Mouse (Mus musculus): Measurements from ENCODE around the gene As3mt. TPM values are rescaled to one million over a fixed set of nuclear protein-coding genes. Genes with fewer than 3 reads are reported as not detected.
"Not testable (repeated sequence)": the region's sequence is repeated elsewhere in the genome, so short reads cannot be mapped to it uniquely, and the experiment has no call there.

The As3mt gene
- total RNA-seq, 4 experiments from 2014 or later, result 111 to 133 (median 121) TPM

DNA sequence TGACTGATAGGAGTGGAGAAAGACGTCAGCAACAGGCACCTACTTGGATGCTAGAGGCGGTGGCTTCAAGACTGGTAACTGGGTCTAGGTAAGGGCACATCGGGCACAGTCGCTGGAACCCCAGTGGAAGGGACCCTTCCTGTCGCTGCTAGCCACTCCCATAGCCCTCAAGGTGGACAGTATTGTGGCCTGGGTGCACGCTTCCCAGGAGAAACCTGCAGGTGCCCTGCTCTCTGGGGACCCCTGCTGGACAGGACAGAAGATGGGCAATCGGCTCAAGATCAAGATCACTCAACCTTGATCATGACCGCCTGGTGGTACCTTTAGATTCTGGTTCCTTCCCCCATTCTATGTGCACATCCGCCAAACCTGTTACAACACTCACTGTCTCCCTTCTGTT lies 47.8 kb downstream of the As3mt start:
- no peak for DNase-seq

DNA sequence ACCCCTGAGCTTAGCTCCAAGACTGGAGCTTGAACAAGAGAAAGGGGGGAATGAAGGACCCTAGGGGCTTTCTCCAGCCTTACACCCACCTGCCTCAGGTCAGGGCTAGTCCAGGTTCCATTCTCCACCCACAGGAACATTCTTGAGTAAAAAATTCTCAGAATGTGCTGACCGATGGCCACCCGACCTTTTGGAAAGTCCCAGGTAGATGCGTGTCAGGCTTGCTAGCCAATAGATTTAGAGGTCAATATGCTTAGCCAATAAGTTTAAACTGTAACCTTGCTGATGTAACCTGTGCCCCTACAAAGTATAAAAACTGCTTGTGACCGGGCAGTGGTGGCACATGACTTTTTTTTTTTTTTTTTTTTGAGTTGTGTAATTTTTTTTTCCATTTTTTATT lies 49.0 kb downstream of the As3mt start:
- no peak for DNase-seq

DNA sequence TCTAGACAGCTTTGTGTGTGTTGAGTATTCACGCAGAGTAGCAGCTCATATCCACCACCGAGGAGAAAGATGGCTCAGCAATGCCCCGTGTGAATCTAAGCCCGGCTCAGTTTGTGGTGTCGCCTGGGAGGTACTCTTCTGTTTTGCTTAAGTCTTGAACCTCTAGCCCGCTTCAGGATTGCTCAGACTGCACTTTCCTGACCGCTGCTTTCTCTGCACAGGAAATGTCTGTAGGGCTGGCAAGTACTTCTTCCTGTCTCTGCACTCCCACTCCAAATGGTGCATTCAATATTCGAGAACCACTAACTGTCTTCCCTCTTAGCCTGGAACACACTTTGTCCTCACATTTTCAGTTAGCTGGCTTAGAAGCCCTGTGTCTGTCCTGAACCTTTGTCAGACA lies 51.8 kb downstream of the As3mt start:
- DNase-seq, result no peak

DNA sequence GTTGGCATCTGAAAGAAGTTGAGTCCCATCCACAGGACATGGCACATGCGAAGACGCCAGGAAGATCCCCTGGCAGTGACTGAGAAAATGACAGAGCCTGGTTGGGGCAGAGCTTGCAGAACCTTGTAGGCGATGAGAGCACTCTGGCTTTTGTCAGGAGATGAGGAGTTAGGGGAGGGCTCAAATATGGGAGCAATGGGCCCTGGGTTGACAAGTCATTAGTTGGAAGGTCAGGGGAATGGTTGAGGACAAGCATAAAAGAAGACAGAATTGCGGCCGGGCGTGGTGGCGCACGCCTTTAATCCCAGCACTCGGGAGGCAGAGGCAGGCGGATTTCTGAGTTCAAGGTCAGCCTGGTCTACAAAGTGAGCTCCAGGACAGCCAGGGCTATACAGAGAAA lies 52.7 kb downstream of the As3mt start:
- DNase-seq, result not testable (repeated sequence)

DNA sequence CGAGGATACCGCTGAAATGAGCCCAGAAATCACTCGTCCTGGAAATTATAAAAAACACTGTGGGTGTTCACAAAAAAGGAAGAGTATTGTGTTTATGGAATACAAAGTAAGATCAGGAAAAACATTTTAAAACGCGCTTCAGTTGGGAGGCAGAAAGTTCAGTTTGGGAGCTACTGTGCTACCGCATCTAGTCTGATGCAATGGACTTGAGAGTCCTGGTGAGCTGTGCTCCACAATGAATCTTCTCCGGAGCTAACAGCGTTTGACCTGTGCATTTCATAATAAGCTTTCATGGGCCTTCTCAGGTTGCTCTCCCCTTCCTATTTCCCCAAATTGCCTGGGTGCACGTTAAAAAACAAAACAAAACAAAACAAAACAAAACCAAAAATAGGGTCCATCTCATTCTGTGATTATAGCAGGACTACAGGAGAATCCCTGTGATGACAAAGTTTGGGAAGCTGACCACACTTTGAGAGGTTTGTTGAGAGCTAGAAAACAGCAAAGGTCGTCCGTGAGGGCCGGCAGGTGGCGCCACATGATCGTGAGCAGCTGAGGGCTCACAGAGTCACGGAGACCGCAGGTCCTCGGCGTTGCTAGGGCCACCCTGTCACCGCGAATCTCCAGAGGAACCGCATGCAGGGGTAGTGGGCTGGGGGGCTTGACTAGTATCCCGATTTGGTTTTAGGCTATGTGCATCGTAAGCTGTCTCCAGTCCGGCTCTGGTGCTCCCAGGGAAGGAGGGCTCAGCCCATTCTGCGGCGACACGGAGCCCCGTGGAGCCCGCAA lies 53.3 kb downstream of the As3mt start:
- peak; percentile 81 for DNase-seq

DNA sequence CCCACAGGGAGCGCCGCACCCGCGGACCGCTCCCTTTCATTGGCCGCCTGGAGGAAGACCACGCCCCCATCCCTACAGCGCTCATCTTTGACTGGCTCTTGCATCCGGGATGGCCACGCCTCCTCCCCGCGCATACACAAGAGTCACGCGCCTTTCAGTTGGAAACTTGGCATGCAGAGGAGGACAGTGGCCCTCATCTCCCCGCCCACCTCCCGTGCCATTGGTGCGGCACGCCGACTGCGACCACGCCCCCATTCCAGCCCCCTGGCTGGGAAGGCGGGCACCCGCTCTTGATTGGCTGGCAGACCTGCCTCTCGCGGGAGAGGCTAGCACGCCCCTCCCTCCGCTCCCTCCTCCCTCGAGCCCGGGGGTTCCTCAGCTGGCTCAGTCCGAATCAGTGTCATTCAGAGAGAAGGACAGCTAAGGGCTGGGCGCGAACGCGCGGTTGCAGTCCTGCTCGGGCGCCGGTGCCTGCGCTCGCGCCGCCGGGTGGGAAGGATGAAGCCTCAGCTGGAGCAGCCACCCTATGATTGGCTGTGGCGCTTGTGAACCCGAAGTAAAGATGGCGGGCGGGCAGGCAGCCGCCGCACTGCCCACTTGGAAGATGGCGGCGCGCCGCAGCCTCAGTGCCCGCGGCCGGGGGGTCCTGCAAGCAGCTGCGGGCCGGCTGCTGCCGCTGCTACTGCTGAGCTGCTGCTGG lies 54.1 kb downstream of the As3mt start, which contains the start of gene Cnnm2:
Cnnm2 (plus strand) TSS at position 350 of the 700 bp plus-strand sequence.
- DNase-seq, result peak; percentile 100

DNA sequence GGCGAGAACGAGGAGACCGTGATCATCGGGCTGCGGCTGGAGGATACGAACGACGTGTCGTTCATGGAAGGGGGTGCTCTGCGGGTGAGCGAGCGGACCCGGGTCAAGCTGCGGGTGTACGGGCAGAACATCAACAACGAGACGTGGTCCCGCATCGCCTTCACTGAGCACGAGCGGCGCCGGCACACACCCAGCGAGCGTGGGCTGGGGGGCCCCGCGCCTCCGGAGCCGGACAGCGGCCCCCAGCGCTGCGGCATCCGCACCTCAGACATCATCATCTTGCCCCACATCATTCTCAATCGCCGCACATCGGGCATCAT lies 54.7 kb downstream of the As3mt start:
- DNase-seq, result no peak

DNA sequence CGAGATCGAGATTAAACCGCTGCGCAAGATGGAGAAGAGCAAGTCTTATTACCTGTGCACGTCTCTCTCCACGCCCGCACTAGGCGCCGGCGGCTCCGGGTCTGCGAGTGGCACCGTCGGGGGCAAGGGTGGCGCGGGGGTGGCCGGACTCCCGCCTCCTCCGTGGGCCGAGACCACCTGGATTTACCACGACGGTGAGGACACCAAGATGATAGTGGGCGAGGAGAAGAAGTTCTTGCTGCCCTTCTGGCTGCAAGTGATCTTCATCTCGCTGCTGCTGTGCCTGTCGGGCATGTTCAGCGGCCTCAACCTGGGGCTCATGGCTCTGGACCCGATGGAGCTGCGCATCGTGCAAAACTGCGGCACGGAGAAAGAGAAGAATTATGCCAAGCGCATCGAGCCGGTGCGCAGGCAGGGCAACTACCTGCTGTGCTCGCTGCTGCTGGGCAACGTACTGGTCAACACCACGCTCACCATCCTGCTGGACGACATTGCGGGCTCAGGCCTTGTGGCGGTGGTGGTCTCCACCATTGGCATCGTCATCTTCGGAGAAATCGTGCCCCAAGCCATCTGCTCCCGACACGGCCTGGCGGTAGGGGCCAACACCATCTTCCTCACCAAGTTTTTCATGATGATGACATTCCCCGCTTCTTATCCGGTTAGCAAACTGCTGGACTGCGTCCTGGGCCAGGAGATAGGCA lies 55.2 kb downstream of the As3mt start:
- peak; percentile 35 for DNase-seq

DNA sequence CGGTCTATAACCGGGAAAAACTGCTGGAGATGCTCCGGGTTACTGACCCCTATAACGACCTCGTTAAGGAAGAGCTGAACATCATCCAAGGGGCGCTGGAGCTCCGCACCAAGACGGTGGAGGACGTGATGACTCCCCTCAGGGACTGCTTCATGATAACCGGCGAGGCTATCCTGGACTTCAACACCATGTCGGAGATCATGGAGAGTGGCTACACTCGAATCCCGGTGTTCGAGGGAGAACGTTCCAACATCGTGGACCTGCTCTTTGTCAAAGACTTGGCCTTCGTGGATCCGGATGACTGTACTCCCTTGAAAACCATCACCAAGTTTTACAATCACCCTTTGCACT lies 55.7 kb downstream of the As3mt start:
- no peak for DNase-seq

DNA sequence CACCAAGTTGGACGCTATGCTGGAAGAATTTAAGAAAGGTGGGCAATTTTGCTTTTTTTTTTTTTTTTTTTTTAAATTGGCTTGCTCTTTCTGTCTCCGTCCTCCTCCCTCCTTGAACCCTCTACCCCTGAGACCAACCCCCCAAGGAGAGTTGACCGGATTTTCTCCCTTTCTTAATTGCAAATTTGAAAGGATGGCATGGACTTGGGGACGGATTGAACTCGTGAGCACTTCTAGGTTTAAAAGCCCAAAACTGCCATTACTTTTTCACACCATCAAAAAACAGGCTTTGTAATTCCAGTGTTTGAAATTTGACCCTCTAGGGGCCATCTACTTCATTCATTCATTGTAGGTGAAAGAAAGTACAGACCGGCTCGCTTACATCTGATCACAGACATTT lies 56.1 kb downstream of the As3mt start:
- no peak for DNase-seq

DNA sequence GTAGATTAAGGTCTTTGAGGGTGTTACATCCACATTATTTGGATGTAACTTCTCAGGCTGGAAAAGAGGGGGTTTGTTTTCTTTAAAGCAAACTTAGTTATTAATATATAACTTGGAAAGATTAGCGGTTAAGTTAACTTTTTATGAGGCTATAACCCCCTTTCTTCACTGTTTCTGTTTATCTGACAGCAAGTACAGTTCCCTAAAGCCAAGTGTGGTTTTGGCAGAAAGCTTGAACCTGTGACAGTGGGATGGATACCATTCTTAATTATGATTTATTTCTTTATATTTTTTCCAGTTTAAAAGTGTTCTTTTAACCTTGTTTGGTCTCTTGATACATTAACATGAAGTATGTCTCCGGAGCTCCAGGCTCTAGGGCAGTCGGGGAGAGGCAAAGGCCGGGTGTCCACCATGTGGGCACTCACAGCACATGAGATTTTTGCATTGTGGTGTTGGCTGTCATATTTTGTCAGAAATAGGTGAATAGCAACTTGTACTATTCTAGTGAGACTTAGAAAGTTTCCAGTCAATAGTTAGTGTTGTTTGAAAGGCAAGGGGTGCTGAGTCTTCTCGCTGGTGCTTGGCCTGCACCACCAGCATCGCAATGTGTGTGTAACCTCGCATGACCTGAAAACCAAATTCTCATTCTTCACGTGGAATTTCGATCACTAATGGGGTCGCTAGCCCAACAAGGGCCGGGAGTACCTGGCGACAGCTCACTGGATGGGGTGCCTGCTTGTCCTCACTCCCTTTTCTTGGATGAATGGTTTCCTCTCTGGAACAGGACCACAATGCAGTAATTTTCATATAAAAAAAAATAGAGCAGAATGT lies 56.9 kb downstream of the As3mt start:
- DNase-seq, result no peak

DNA sequence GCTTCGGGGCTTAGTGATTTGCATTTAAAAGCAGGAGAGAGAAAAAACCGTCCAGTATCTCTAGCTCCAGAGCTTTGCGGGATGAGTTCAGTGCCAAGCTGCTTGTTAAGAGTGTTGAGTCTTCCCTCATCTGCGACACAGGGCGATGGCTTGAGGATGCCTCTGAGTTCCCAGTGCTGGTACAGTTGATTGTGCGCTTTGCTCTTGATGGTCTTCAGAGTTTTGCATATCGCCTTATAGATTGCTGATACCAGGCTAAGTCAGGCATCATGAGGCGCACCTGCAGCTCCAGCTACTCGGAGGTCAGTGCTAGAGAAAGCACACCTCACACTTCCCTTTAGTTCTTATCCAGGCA lies 57.5 kb downstream of the As3mt start:
- DNase-seq, result no peak

DNA sequence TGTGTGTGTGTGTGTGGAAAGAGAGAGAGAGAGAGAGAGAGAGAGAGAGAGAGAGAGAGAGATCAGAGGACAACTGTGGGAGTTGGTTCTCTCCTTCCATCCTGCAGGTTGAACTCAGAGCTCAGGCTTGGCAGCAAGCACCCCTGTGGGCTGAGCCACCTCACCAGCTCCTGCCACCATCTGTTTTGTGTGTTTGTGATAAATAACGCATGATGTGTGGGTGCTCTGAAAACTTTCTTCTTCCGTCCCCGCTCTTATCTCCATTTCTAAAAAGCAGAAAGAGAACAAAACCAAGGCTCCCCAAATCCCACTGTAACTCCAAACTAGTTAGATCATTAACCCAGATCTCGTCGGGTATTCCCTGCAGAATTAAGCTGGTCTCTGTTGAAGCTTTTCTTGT lies 58.9 kb downstream of the As3mt start:
- no peak for DNase-seq

DNA sequence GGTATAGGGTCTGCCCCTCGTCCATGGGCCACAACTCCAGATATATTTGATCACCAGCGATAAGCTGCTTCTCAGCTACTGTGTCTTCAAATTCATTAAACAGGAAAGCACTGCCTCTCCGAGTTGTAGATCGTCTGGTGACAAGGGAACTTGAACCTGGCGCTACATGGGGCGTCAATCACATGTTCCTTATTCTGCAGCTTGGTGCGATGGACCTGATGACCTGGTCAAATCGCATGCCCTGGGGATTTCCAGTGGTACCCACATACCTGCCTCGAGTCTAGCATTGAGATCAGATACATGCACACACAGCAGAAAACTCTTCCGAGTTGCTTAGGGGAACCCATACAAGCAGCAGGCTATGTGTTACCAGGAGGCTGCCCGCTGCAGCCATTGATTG lies 62.5 kb downstream of the As3mt start:
- no peak for DNase-seq

DNA sequence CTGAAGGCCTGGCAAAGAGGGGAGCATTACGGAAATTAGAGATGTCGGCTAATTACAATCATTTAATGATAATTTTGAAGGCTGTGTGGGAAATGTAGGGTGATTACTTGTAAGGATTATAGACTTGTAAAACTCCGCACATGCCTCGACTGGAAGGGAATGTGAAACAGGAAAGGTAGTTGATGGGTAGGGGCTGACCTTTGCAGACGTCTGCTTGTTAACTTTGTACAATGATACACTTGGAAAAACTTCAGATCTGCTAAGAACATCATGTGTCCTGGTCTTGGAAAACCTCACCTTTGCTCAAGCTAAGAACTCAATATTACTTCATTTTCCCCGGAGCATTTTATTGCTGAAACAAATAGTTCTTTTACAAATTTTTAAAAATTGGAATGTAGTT lies 64.5 kb downstream of the As3mt start:
- no peak for DNase-seq

DNA sequence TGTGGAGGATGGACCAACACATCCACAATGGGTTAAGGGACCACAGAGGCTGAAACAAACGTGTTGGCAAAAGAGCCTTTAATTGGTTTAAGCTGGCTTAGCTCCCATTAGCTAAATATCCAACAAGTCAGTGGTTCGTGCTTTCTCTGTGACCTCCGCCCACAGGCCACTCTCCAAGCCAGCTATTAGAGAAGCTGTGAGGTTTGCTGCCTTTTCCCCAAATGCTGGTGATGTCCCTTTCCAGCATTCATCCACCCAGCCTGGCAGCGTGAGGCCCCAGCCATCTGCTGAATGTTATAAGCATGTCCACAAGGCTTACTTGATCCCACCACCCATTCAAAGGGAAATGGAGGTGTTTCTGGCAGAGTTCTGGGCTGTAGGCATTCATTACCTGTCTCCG lies 69.1 kb downstream of the As3mt start:
- no peak for DNase-seq

DNA sequence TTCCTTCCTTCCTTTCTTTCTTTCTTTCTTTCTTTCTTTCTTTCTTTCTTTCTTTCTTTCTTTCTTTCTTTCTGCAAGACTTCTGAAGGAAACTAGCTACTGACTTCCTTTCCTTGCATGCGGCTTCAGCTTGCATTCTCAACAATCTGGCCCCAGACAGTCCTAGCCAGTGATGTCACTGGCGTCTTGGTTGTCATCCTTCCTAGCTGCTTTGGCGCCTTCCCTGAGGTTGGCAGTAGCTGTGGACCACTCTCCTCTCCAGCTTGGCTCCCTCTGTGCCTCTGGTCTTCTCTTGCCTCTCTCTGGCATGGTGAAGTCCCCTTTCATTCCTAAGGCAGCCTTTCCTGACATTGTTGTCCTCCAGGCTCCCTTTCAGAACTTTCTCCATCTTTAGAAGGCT lies 69.6 kb downstream of the As3mt start:
- no peak for DNase-seq

DNA sequence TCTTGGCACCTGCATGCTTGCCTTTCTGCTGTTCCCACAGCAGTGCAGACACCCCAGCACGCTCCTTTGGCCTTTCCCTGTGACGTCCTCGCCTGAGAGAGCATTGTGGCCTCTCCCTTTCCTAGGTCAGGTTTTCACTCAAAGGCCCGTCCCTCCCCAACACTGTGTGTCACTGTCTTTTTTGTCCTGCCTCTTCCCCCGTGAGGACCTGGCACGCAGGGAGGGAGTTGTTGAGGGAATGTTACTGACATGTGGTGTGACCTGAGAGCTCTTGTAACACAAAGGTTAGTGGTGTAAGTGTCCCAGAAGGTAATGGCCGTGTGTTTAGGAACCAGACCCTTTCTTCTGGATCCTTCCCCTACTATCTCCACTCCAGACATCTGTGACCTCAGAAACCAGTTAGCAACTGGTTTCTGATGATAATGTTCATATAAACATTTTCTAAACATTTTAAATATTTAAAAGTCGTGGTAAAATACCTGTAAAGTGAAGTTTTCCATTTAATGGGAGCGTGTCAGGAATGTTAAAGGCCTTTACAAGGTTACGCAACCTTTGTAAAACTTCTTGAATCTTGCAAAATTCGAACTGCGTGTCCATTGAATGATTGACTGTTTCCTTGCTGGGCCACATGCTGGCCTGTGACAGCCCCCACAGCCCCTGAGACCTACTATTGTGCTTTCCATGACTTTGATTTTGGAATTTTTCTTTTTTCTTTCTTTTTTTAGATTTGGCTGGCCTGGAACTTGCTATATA lies 70.8 kb downstream of the As3mt start:
- no peak for DNase-seq

DNA sequence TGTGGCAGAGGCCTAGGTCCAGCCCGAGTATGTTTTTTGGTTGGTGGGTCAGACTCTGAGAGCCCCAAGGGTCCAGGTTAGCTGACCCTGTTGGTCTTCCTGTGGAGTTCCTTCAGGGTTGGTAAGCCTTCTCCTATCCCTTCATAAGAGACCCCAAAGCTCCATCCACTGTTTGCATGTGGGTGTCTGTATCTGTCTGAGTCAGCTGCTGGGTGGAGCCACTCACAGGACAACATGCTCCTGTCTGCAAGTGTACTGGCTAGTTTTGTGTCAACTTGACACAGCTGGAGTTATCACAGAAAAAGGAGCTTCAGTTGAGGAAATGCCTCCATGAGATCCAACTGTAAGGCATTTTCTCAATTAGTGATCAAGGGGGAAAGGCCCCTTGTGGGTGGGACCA lies 71.9 kb downstream of the As3mt start:
- not testable (repeated sequence) for DNase-seq

DNA sequence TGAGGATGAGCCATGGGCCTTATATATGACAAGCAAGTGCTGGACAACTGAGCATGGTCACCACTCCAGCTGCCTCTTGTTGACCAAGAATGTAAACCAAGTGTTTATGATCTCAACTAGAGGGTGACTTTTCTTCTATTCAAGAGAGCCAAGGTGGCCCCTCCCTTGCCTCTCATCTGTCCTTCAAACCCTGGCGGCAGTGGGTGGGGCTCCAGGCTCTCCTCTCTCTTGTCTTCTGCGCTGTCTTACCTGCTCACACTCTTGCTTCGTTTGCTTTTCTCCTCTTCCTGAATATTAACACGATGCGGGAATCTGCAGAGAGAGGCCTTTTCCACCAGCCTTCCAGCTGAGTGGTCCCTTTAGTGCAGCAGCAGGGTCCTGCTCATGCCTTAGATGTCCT lies 76.8 kb downstream of the As3mt start:
- no peak for DNase-seq

DNA sequence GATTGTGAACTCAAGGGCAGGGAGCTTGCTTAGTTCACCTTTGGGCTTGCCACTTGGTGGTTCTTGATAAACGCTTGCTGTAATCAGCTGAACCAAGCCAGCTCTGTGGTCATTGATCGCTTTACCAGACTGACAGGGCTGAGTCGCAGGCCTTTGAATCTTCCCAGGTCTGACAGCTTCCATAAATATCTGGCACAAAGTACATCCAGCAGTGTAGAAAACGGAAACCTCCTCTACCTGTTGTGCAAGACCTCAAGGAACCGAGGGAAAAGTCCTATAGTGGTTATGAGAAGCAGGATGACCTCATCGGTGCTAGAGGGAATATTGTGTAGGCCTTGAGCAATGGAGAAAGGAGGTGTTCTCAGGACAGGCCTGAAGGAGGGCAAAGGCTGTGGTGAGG lies 77.2 kb downstream of the As3mt start:
- no peak for DNase-seq

DNA sequence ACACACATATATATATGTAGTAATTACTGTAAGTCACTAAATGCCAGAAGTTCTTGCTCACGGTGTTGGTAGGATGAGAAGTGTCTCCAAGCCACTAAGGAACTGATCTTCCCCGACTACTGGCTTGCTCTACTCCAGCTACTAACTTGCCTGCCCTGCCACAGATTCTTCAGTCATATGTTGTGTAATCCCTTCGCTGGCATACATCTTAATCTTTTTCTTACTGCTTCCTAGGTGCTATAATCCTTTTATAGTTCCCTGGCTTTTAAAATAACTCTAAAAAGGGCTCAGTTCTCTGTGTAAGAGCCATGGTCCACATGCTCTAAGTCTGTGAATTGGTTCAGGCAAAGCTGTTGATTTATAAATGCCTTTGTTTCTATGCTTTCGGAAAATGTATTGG lies 78.4 kb downstream of the As3mt start:
- DNase-seq, result no peak

Measured in adrenal gland, adult 8-10 months (tissue).